Mouse (Mus musculus) spleen, adult 2 months (tissue): ENCODE results near the gene P2ry6. TPM values are rescaled to one million over a fixed set of nuclear protein-coding genes. Genes with fewer than 3 reads are reported as not detected.

Source experiments
- DNase-seq, 2 experiments: peaks; one replicate each; pipeline versions ENCODE4 v3.0.0 to v3.0.0-alpha.2; 2012 to 2021; ENCODE audit warnings: low spot score in 2 of 2, low read depth in 1 of 2
- H3K27ac ChIP-seq: fragments of 200-500 bp; 2 replicates; pipeline ENCODE4 v1.5.1; 2012; ENCODE audit warnings: low read length, inconsistent platforms; ENCODE audit not compliant: insufficient read depth
- H3K27me3 ChIP-seq: fragments of 200-500 bp; 2 replicates; pipeline ENCODE4 v1.6.1; 2012; ENCODE audit warnings: mild to moderate bottlenecking, moderate library complexity, low read length, inconsistent platforms; ENCODE audit not compliant: control insufficient read depth, insufficient read depth
- H3K36me3 ChIP-seq: fragments of 200-500 bp; 2 replicates; pipeline ENCODE4 v1.6.1; 2012; ENCODE audit warnings: mild to moderate bottlenecking, low read length, inconsistent platforms; ENCODE audit not compliant: control insufficient read depth, insufficient read depth
- H3K4me1 ChIP-seq: fragments of 200-500 bp; 2 replicates; pipeline ENCODE4 v1.6.1; 2011; ENCODE audit warnings: inconsistent platforms; ENCODE audit not compliant: control insufficient read depth, insufficient read depth, insufficient read length
- H3K4me3 ChIP-seq: fragments of 200-500 bp; 2 replicates; pipeline ENCODE4 v1.5.1; 2011; ENCODE audit warnings: mild to moderate bottlenecking, inconsistent platforms; ENCODE audit not compliant: insufficient read depth, insufficient read length; ENCODE audit errors: extremely low read depth
- CTCF ChIP-seq: fragments of 200-500 bp; IDR thresholded peaks from 2 replicates; pipeline ENCODE4 v1.5.1; 2011; ENCODE audit warnings: mild to moderate bottlenecking, inconsistent platforms; ENCODE audit not compliant: insufficient read depth, insufficient read length, insufficient replicate concordance; ENCODE audit errors: extremely low read depth
- POLR2A ChIP-seq: fragments of 200-500 bp; IDR thresholded peaks from 2 replicates; pipeline ENCODE4 v1.6.1; 2011; ENCODE audit warnings: low read depth, low read length, inconsistent platforms
- WGBS: fragments of 180-500 bp; shearing (Covaris S2); methylation state at CpG from one replicate; pipeline ENCODE4 v1.1.7; 2018; 5-methylcytosine and 5-hydroxymethylcytosine counted together
- polyA plus RNA-seq: library from polyadenylated mRNA; depleted of rRNA; stranded (reverse); fragments of >200 nt; gene quantifications from 2 replicates; pipeline ENCODE4 v1.2.3, GENCODE M21; 2012

The P2ry6 gene
- polyA plus RNA-seq, 1 experiment = 36.0 TPM

DNA sequence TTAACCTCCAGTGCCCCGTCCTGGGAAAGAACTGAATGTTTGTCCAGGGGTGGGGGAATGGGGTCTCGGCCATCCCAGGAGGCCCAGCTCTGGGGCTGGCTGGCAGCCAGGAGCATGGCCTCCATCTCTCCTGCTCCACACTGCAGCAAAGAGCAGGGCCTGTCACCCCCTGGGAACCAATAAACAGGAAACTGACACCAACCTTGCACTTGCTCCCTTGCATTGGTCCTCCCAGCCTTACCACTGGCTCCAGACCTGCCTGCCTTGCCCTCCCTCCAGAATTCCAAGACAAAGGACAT is 54.7 kb downstream of the P2ry6 start:
- DNase-seq = no peak
- H3K27ac ChIP-seq = no peak overlapping the region
- WGBS = 82% methylated on average over 2 of the region's 2 CpGs
- no peak overlapping the region for H3K4me3 ChIP-seq
- no peaks in the 10 kb centered on the region for H3K27me3 ChIP-seq
- H3K36me3 ChIP-seq = no peaks in the 10 kb centered on the region
- no peaks in the 10 kb centered on the region for H3K4me1 ChIP-seq
- TF ChIP-seq POLR2A = no peak
- no peak for TF ChIP-seq CTCF

DNA sequence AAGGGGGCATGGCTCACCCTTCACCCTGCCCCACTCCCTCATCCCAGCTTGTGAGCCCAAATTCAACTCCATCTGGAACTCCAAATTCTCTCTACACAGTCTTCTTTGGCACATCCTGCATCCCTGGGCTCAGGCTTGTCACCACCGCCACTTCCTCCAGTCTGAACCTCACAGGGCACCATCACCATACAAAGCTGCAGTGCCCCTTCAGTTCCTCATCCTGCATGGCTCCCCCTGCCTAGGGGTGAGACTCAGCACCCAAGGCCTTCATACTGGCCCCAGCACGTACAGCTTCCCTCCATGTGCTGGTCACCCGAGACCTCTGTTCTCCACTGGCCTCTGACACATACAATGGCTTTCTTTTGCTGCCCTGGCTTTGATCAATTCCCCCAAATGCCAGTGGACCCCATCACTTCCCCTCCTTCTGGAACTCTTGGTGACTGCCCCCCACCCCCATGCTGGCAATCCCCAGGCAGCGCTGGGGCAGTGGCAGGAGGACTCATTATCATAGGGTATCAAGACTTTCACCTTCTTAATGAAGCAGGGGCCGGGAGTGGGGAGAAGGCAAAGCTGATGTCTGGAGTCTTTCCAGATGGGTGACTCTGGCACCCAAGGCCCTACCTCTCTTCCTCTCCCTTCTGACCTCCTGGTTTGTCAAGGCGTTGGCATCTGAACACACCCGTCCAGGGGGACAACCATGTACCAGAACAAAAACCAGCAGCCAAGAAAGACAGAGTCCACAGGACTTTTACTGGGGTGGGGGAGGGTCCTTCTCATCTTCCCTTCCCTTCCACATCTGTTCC is 55.2 kb downstream of the P2ry6 start:
- H3K36me3 ChIP-seq = no peaks in the 10 kb centered on the region
- DNase-seq = no peak
- H3K4me3 ChIP-seq = no peak overlapping the region
- no peak overlapping the region for H3K27ac ChIP-seq
- WGBS = 77% methylated on average over 7 of the region's 7 CpGs
- TF ChIP-seq CTCF (no peak), POLR2A (no peak)
- no peaks in the 10 kb centered on the region for H3K27me3 ChIP-seq
- no peaks in the 10 kb centered on the region for H3K4me1 ChIP-seq

DNA sequence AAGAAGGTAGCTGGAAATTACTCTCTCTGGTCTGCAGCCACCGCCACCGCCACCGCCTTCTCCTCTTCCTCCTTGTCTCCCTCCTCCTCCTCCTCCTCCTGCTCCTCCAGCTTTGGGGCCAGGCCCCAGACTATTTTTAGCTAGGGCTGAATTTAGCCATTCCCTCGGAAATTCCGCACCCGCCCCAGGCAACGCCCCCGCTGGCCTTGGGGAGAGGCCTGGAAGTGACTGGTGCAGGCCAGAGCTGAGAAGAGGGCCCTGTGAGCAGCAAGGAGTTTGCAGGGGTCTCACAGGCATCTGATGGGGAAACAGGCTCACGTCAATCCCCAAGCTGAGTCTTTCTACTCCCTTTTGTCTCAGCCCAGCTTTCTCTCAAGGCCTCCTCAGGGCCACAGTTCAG is 56.3 kb downstream of the P2ry6 start:
- H3K4me3 ChIP-seq = no peak overlapping the region
- no peaks in the 10 kb centered on the region for H3K27me3 ChIP-seq
- no peak for TF ChIP-seq POLR2A
- no peak for TF ChIP-seq CTCF
- WGBS = 80% methylated on average over 9 of the region's 9 CpGs
- H3K36me3 ChIP-seq = no peaks in the 10 kb centered on the region
- DNase-seq = no peak
- H3K27ac ChIP-seq = 0 out of 2 replicates have a peak overlapping the region, but pooled peaks have one; percentile 0
- no peaks in the 10 kb centered on the region for H3K4me1 ChIP-seq

DNA sequence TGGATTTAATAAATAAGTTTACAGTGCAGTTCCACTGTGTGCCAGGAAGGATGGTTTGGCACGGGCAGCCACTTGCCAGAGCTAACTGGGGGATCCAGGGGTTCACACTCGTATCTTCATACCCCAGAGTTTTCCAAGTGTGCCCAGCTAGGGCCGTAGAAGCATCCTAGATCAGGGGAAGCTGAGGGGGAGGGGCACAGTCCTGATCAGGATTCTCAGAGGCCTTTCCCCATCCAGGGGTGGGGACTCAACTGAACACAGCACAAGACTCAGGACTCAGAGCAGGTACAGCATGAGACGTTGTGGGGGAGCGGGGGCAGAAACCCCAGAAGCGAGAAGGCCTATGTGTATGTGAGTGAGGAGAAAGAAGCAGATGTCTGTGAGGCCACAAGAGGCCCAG is 56.7 kb downstream of the P2ry6 start:
- Histone ChIP-seq H3K4me3 (no peak overlapping the region), H3K4me1 (no peaks in the 10 kb centered on the region), H3K36me3 (no peaks in the 10 kb centered on the region), H3K27ac (0 out of 2 replicates have a peak overlapping the region, but pooled peaks have one; percentile 0), H3K27me3 (no peaks in the 10 kb centered on the region)
- WGBS = 75% methylated on average over 6 of the region's 6 CpGs
- TF ChIP-seq CTCF = no peak
- TF ChIP-seq POLR2A = no peak
- DNase-seq = no peak

DNA sequence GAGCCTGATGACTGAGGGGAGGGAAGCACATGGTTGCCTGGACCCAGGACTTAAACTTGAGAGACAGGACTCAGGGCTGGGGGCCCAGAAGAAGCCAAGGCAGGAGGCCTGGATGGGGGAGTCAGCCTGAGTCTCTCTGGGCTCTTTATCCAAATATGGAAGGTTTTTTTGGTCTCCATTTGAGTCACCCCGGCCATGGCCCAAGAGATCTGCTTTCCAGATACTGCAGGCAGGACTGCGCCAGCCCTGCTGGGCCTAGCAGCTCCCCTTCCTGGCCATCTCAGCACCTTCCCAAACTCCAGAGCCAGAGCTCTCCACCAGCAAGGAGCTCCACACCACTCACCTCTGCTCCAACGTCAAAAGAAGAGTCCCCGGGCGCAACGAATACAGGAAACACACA is 57.9 kb downstream of the P2ry6 start:
- Histone ChIP-seq H3K36me3 (no peaks in the 10 kb centered on the region), H3K27me3 (no peaks in the 10 kb centered on the region), H3K4me1 (no peaks in the 10 kb centered on the region), H3K4me3 (no peak overlapping the region), H3K27ac (no peak overlapping the region)
- no peak for DNase-seq
- 80% methylated on average over 6 of the region's 6 CpGs for WGBS
- no peak for TF ChIP-seq POLR2A
- no peak for TF ChIP-seq CTCF

DNA sequence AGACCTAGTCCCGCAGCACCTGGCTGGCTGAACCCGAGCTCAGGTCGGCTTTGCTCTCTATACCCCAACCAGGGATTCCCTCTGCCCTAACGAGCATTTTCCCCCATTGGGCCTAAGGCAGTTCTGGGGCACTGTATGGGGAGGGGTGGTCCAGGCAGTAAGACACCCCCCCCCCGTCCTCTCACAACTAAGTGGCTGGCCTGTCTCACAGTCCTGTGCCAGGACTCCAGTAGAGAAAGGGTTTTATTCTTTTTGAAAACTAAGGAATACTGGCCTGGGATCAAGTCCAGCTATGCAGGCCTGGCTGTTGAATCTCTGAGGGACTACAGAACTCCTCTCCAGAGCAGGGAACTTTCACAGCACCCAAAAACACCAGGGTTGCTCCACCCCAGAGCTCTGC is 59.2 kb downstream of the P2ry6 start:
- no peaks in the 10 kb centered on the region for H3K27me3 ChIP-seq
- no peak overlapping the region for H3K4me3 ChIP-seq
- no peak for DNase-seq
- no peaks in the 10 kb centered on the region for H3K4me1 ChIP-seq
- no peak overlapping the region for H3K27ac ChIP-seq
- no peak for TF ChIP-seq CTCF
- no peak for TF ChIP-seq POLR2A
- WGBS = 88% methylated on average over 5 of the region's 5 CpGs
- no peaks in the 10 kb centered on the region for H3K36me3 ChIP-seq

DNA sequence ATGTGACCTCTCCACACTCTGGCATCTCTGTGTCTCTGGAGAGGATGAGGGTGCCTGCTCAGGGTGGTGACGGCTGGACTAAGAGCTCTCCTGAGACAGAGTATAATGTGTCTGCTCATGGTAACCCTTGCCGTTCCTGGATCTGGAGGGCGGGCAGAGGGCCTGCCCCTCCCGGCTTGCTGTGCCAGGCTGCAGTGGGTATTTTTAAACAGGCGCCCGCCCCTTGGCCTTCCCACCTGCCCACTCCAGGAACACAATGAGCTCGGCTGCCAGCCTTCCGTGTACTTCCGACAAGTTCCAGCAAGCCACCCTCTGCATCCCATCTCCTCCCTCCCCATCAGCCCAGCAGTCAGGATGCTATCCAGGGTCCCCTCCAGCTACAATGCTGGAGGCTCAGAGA is 62.7 kb downstream of the P2ry6 start:
- H3K4me1 ChIP-seq = no peaks in the 10 kb centered on the region; the same call in 1 of the 2 replicates
- no peak overlapping the region for H3K27ac ChIP-seq
- DNase-seq = no peak
- TF ChIP-seq POLR2A (no peak), CTCF (no peak)
- no peak overlapping the region for H3K4me3 ChIP-seq
- 85% methylated on average over 9 of the region's 9 CpGs for WGBS
- no peaks in the 10 kb centered on the region for H3K27me3 ChIP-seq
- no peaks in the 10 kb centered on the region for H3K36me3 ChIP-seq
